Mouse (Mus musculus) liver, embryonic 14.5 days (tissue): ENCODE results near the gene Xbp1.

ENCODE experiments used
- CTCF ChIP-seq: IDR thresholded peaks from 2 replicates; pipeline ENCODE4 v1.5.1; 2016; ENCODE audit warnings: antibody characterized with exemption, low read depth, control low read depth
- EP300 ChIP-seq: IDR thresholded peaks from 2 replicates; pipeline ENCODE4 v1.6.1; 2016; ENCODE audit warnings: antibody characterized with exemption, low read depth

GRCm38 (mm10) chr11:5567654-5568053, 47.2 kb downstream of the Xbp1 start:
- TF ChIP-seq EP300 (no peak), CTCF (no peak)
